In genomic region chr5:34185791-34186190, GRCm38 (mm10) we compare ENCODE assay signal across 8 mouse cellular contexts. TPM values are rescaled to one million over a fixed set of nuclear protein-coding genes. Genes with fewer than 3 reads are reported as not detected.
A peak's percentile ranks its signal among the peaks of the same experiment; 100 is the strongest.
DNase-seq lines count a peak whose midpoint lies in the region; ATAC-seq and TF ChIP-seq lines count a peak whose summit lies in the region.

No protein-coding gene starts in this region.

- no peaks in the 10 kb centered on the region; the same call in 1 of the 2 replicates for H3K36me3 ChIP-seq in testis, adult 2 months (ENCODE audit: control insufficient read depth, insufficient read depth, low read length)
- peaks cover 33% of the 10 kb centered on the region for H3K36me3 ChIP-seq in limb, embryonic 10.5 days

- no peak for TF ChIP-seq POLR2A in testis, adult 2 months (IDR thresholded peaks at IDR 0.05; ENCODE audit: control insufficient read depth, low read depth, low read length)
- no peak for TF ChIP-seq POLR2A in olfactory bulb, adult 2 months (IDR thresholded peaks at IDR 0.05; ENCODE audit: insufficient read depth, low read depth, low read length)

- no peaks in the 10 kb centered on the region for H3K27me3 ChIP-seq in testis, adult 2 months (ENCODE audit: control insufficient read depth, insufficient read depth, low read length)
- peaks cover 10% of the 10 kb centered on the region for H3K27me3 ChIP-seq in limb, embryonic 10.5 days (ENCODE audit: low read depth, poor library complexity, severe bottlenecking)

- no peaks in the 10 kb centered on the region for H3K9me3 ChIP-seq in limb, embryonic 10.5 days (replicated peaks)

- peak overlapping the region; percentile 98 for H3K27ac ChIP-seq in gastrocnemius, adult 2 months
- no peak overlapping the region for H3K27ac ChIP-seq in testis, adult 2 months (ENCODE audit: control insufficient read depth, insufficient read depth, low read depth, low read length)
- no peak overlapping the region for H3K27ac ChIP-seq in limb, embryonic 10.5 days
- H3K27ac ChIP-seq in olfactory bulb, adult 2 months (ENCODE audit: insufficient read depth, low read depth, low read length), result no peak overlapping the region

- no peak for DNase-seq in gastrocnemius, adult 2 months
- DNase-seq in gastrocnemius, postnatal 14 days, result no peak
- no peak for DNase-seq in testis, postnatal 14 days (ENCODE audit: low spot score)
- DNase-seq in limb, embryonic 10.5 days (ENCODE audit: low spot score), result no peak
- no peak for DNase-seq in embryo, embryonic 10.5 days (ENCODE audit: low spot score)

- no peak for TF ChIP-seq CTCF in gastrocnemius, adult 2 months (IDR thresholded peaks at IDR 0.05)
- TF ChIP-seq CTCF in testis, adult 2 months (IDR thresholded peaks at IDR 0.05; ENCODE audit: control insufficient read depth, insufficient read depth, insufficient replicate concordance, low read depth, low read length), result no peak
- no peak for TF ChIP-seq CTCF in olfactory bulb, adult 2 months (IDR thresholded peaks at IDR 0.05; ENCODE audit: insufficient read depth, low read depth, low read length)

- intact Hi-C loops in gastrocnemius, adult 2 months (cut with DNase I), result no loop called here
- intact Hi-C loops in gastrocnemius, postnatal 14 days (cut with DNase I; ENCODE audit: low total_unique reads), result no loop called here

- peak overlapping the region; percentile 83 for H3K4me3 ChIP-seq in gastrocnemius, adult 2 months
- peak overlapping the region; percentile 92 for H3K4me3 ChIP-seq in testis, adult 2 months (ENCODE audit: control insufficient read depth, low read depth, low read length)
- H3K4me3 ChIP-seq in limb, embryonic 10.5 days, result peak overlapping the region; percentile 90
- H3K4me3 ChIP-seq in olfactory bulb, adult 2 months (ENCODE audit: insufficient read depth, low read depth, low read length), result peak overlapping the region; percentile 85

- peaks cover 28% of the 10 kb centered on the region for H3K4me1 ChIP-seq in testis, adult 2 months (ENCODE audit: control insufficient read depth, insufficient read depth, low read length)
- H3K4me1 ChIP-seq in limb, embryonic 10.5 days, result peaks cover 47% of the 10 kb centered on the region
- peaks cover 55% of the 10 kb centered on the region for H3K4me1 ChIP-seq in olfactory bulb, adult 2 months (ENCODE audit: control insufficient read depth, insufficient read depth, low read length)

- no peak for ATAC-seq in inflammation-experienced regulatory T-cells, adult 6 months

RNA-seq across cellular contexts. Expression of gene Mxd4, which starts 1.7 kb away (rescaled TPM):
- total RNA-seq in gastrocnemius, adult 2 months (2021), result 10 to 100 TPM; 25.8 to 35.6 TPM
- 10 to 100 TPM; 46.3 to 56.6 TPM for total RNA-seq in gastrocnemius, postnatal 14 days (2021)
- polyA plus RNA-seq in testis, adult 2 months (2012; rRNA removed), result 137 and 141 TPM in 2 replicates
- 13.2 and 25.3 TPM in 2 replicates for polyA plus RNA-seq in limb, embryonic 10.5 days (2016; fragmentation: Nextera tagmentation; extraction: Ambion mirVana)
- polyA plus RNA-seq in olfactory bulb, adult 2 months (2012; ENCODE audit: insufficient read depth, insufficient read length, low replicate concordance, missing spikeins), result 230 TPM in 1 of 2 replicates, not detected in the other
- polyA plus RNA-seq in inflammation-experienced regulatory T-cells, adult 6 months (2017; shearing (Covaris generic)), result 100 to 1,000 TPM in 2 of 3 experiments, 10 to 100 TPM in 1; 94.4 to 152 (median 117) TPM

RNA-seq across cellular contexts. Expression of gene Haus3, which starts 16.5 kb away (rescaled TPM):
- 1 to 10 TPM; 3.2 to 4.2 TPM for total RNA-seq in gastrocnemius, adult 2 months (2021)
- 1 to 10 TPM; 3.4 to 3.8 TPM for total RNA-seq in gastrocnemius, postnatal 14 days (2021)
- polyA plus RNA-seq in testis, adult 2 months (2012; rRNA removed), result 1.5 and 2.3 TPM in 2 replicates
- 56.7 and 58.0 TPM in 2 replicates for polyA plus RNA-seq in limb, embryonic 10.5 days (2016; fragmentation: Nextera tagmentation; extraction: Ambion mirVana)
- not detected in 2 replicates for polyA plus RNA-seq in olfactory bulb, adult 2 months (2012; ENCODE audit: insufficient read depth, insufficient read length, low replicate concordance, missing spikeins)
- polyA plus RNA-seq in inflammation-experienced regulatory T-cells, adult 6 months (2017; shearing (Covaris generic)), result 10 to 100 TPM; 87.3 to 95.6 (median 90.8) TPM

RNA-seq across cellular contexts. Expression of gene Poln, which starts 16.5 kb away (rescaled TPM):
- total RNA-seq in gastrocnemius, adult 2 months (2021), result 1 to 10 TPM; 1.1 to 2.1 TPM
- total RNA-seq in gastrocnemius, postnatal 14 days (2021), result 1 to 10 TPM; 1.2 to 1.7 TPM
- 18.6 and 20.9 TPM in 2 replicates for polyA plus RNA-seq in testis, adult 2 months (2012; rRNA removed)
- polyA plus RNA-seq in limb, embryonic 10.5 days (2016; fragmentation: Nextera tagmentation; extraction: Ambion mirVana), result 0.59 and 0.63 TPM in 2 replicates
- not detected in 2 replicates for polyA plus RNA-seq in olfactory bulb, adult 2 months (2012; ENCODE audit: insufficient read depth, insufficient read length, low replicate concordance, missing spikeins)
- 1 to 10 TPM in 2 of 3 experiments, under 1 TPM in 1; 0.47 to 5.8 (median 1.5) TPM for polyA plus RNA-seq in inflammation-experienced regulatory T-cells, adult 6 months (2017; shearing (Covaris generic))
